Mouse (Mus musculus) lung, postnatal 0 days (tissue): Measurements from ENCODE around the gene Clec2i. TPM values are rescaled to one million over a fixed set of nuclear protein-coding genes. Genes with fewer than 3 reads are reported as not detected.

Experiments
- ATAC-seq: fragments of 200-750 bp; cut with Nextera tagmentation; 2 replicates; pipeline ENCODE4 v1.8.0; 2017; ENCODE audit warnings: moderate library complexity
- DNase-seq: peaks from one replicate; pipeline ENCODE4 v3.0.0-alpha.2; 2016; ENCODE audit warnings: low spot score
- H3K27ac ChIP-seq: fragments of 300-500 bp; sonication (generic); 2 replicates; pipeline ENCODE4 v1.5.1; 2014; ENCODE audit warnings: antibody characterized with exemption, mild to moderate bottlenecking, low read length, mixed read lengths
- H3K27me3 ChIP-seq: fragments of 300-500 bp; sonication (generic); replicated peaks from 2 replicates; pipeline ENCODE4 v1.6.1; 2014; ENCODE audit warnings: low read length, mixed read lengths; ENCODE audit not compliant: insufficient read depth
- H3K36me3 ChIP-seq: fragments of 300-500 bp; sonication (generic); 2 replicates; pipeline ENCODE4 v1.6.1; 2014; ENCODE audit warnings: low read length, mixed read lengths; ENCODE audit not compliant: insufficient read depth
- H3K4me1 ChIP-seq: fragments of 300-500 bp; sonication (generic); 2 replicates; pipeline ENCODE4 v1.6.1; 2014; ENCODE audit warnings: antibody characterized with exemption, low read depth, low read length, mixed read lengths; ENCODE audit not compliant: insufficient read depth
- H3K4me2 ChIP-seq: fragments of 300-500 bp; sonication (generic); replicated peaks from 2 replicates; pipeline ENCODE4 v1.6.1; 2014; ENCODE audit warnings: low read depth, mild to moderate bottlenecking, low read length, moderate library complexity, mixed read lengths
- H3K4me3 ChIP-seq: fragments of 300-500 bp; sonication (generic); 2 replicates; pipeline ENCODE4 v1.5.1; 2014; ENCODE audit warnings: low read depth, low read length
- H3K9ac ChIP-seq: fragments of 300-500 bp; sonication (generic); replicated peaks from 2 replicates; pipeline ENCODE4 v1.6.1; 2014; ENCODE audit warnings: low read depth, mild to moderate bottlenecking
- H3K9me3 ChIP-seq: fragments of 300-500 bp; sonication (generic); 2 replicates; pipeline ENCODE4 v1.6.1; 2016; ENCODE audit warnings: low read length, mixed read lengths
- CTCF ChIP-seq: IDR thresholded peaks from 2 replicates; pipeline ENCODE4 v1.5.1; 2016; ENCODE audit warnings: antibody characterized with exemption, mild to moderate bottlenecking
- EP300 ChIP-seq: IDR thresholded peaks from 2 replicates; pipeline ENCODE4 v1.6.1; 2016; ENCODE audit warnings: antibody characterized with exemption, mild to moderate bottlenecking, control low read depth
- WGBS: fragments of 180-500 bp; shearing (Covaris S2); extraction: QIAGEN DNeasy Blood & Tissue Kit; methylation state at CpG from one replicate; pipeline ENCODE4 v1.1.7; 2014; 5-methylcytosine and 5-hydroxymethylcytosine counted together
- polyA plus RNA-seq: library from polyadenylated mRNA; unstranded; fragments of >200 nt; fragmentation: Nextera tagmentation; extraction: Ambion mirVana; gene quantifications from 2 replicates; pipeline ENCODE4 v1.2.1, GENCODE M21; 2015

Gene Clec2i
- polyA plus RNA-seq, 1 experiment from 2014 or later: 0.14 TPM

- H3K36me3 ChIP-seq: no peaks in the 10 kb centered on the region
- WGBS: 44% methylated on average over 7 of the region's 7 CpGs
- peak; percentile 18 for ATAC-seq
- TF ChIP-seq EP300: no peak
- peak; percentile 100 for TF ChIP-seq CTCF
- no peaks in the 10 kb centered on the region for H3K9me3 ChIP-seq
- H3K4me2 ChIP-seq: no peak overlapping the region
- peaks cover 11% of the 10 kb centered on the region; the same call in 1 of the 2 replicates for H3K4me1 ChIP-seq
- H3K27ac ChIP-seq: peak overlapping the region; percentile 43
- no peaks in the 10 kb centered on the region for H3K27me3 ChIP-seq
- H3K9ac ChIP-seq: no peak overlapping the region
- peak; percentile 92 for DNase-seq
- no peak overlapping the region for H3K4me3 ChIP-seq
These were observed 41.9 kb upstream of the Clec2i start for GRCm38 (mm10) chr6:128845319-128845979.

- 65% methylated on average over 6 of the region's 9 CpGs for WGBS
- TF ChIP-seq CTCF (no peak), EP300 (no peak)
- no peak overlapping the region for H3K27ac ChIP-seq
- peaks cover 11% of the 10 kb centered on the region; the same call in 1 of the 2 replicates for H3K4me1 ChIP-seq
- no peak overlapping the region for H3K9ac ChIP-seq
- no peaks in the 10 kb centered on the region for H3K27me3 ChIP-seq
- H3K36me3 ChIP-seq: no peaks in the 10 kb centered on the region
- no peak overlapping the region for H3K4me2 ChIP-seq
- no peaks in the 10 kb centered on the region for H3K9me3 ChIP-seq
- DNase-seq: no peak
- H3K4me3 ChIP-seq: no peak overlapping the region
- ATAC-seq: no peak
These were observed 41.3 kb upstream of the Clec2i start for GRCm38 (mm10) chr6:128845998-128846542.

GRCm38 (mm10) chr6:128847401-128847800 is 40.0 kb upstream of the Clec2i start:
- H3K27me3 ChIP-seq: no peaks in the 10 kb centered on the region
- no peak overlapping the region for H3K27ac ChIP-seq
- H3K4me2 ChIP-seq: no peak overlapping the region
- no peak for ATAC-seq
- no peaks in the 10 kb centered on the region for H3K36me3 ChIP-seq
- H3K9me3 ChIP-seq: no peaks in the 10 kb centered on the region
- H3K4me3 ChIP-seq: no peak overlapping the region
- H3K9ac ChIP-seq: no peak overlapping the region
- 93% methylated on average over 4 of the region's 4 CpGs for WGBS
- no peak for TF ChIP-seq CTCF
- TF ChIP-seq EP300: no peak
- no peak for DNase-seq
- H3K4me1 ChIP-seq: peaks cover 4% of the 10 kb centered on the region; the same call in 1 of the 2 replicates

GRCm38 (mm10) chr6:128849902-128850301 is 37.5 kb upstream of the Clec2i start:
- DNase-seq (peak; percentile 78), ATAC-seq (peak; percentile 23)
- H3K27me3 ChIP-seq: no peaks in the 10 kb centered on the region
- H3K27ac ChIP-seq: 0 out of 2 replicates have a peak overlapping the region, but pooled peaks have one; percentile 22
- no peaks in the 10 kb centered on the region for H3K36me3 ChIP-seq
- TF ChIP-seq CTCF (peak; percentile 83), EP300 (no peak)
- no peak overlapping the region for H3K9ac ChIP-seq
- H3K4me3 ChIP-seq: no peak overlapping the region
- WGBS: 52% methylated on average over 2 of the region's 2 CpGs
- no peaks in the 10 kb centered on the region for H3K4me1 ChIP-seq
- no peaks in the 10 kb centered on the region for H3K9me3 ChIP-seq
- no peak overlapping the region for H3K4me2 ChIP-seq

GRCm38 (mm10) chr6:128850671-128851070 is 36.7 kb upstream of the Clec2i start:
- H3K4me3 ChIP-seq: no peak overlapping the region
- peak overlapping the region; percentile 57 for H3K27ac ChIP-seq
- DNase-seq (peak; percentile 55), ATAC-seq (peak; percentile 58)
- H3K9ac ChIP-seq: no peak overlapping the region
- H3K4me2 ChIP-seq: no peak overlapping the region
- no peak; the same call in 1 of the 2 replicates for TF ChIP-seq EP300
- TF ChIP-seq CTCF: no peak
- no peaks in the 10 kb centered on the region for H3K9me3 ChIP-seq
- no peaks in the 10 kb centered on the region for H3K27me3 ChIP-seq
- H3K36me3 ChIP-seq: no peaks in the 10 kb centered on the region
- 29% methylated on average over 2 of the region's 2 CpGs for WGBS
- H3K4me1 ChIP-seq: peaks cover 5% of the 10 kb centered on the region; the same call in 1 of the 2 replicates

GRCm38 (mm10) chr6:128851151-128851550 is 36.2 kb upstream of the Clec2i start:
- Histone ChIP-seq H3K27me3 (no peaks in the 10 kb centered on the region), H3K9me3 (no peaks in the 10 kb centered on the region), H3K4me1 (peaks cover 8% of the 10 kb centered on the region; the same call in 1 of the 2 replicates), H3K9ac (no peak overlapping the region), H3K36me3 (no peaks in the 10 kb centered on the region), H3K4me3 (no peak overlapping the region), H3K4me2 (no peak overlapping the region), H3K27ac (peak overlapping the region; percentile 57)
- TF ChIP-seq EP300: peak; percentile 15; the same call in 1 of the 2 replicates
- TF ChIP-seq CTCF: no peak
- ATAC-seq (no peak), DNase-seq (peak; percentile 75)
- WGBS: 51% methylated on average over 2 of the region's 2 CpGs
